Mouse (Mus musculus) neutrophil, adult 83 days (primary cell): ENCODE measurements around the gene Mcrs1. TPM values are rescaled to one million over a fixed set of nuclear protein-coding genes. Genes with fewer than 3 reads are reported as not detected.

Source experiments
- total RNA-seq, 2 experiments: library from RNA; stranded (reverse); gene quantifications; one replicate each; pipeline ENCODE4 v1.2.4; 2023

The Mcrs1 gene
- total RNA-seq: 10 to 100 TPM; 35.0 to 41.1 TPM

GRCm38 (mm10) chr15:99251626-99252380, at the start of gene Mcrs1:
TSS of gene Mcrs1 (minus strand) at chr15:99251961.

DNA sequence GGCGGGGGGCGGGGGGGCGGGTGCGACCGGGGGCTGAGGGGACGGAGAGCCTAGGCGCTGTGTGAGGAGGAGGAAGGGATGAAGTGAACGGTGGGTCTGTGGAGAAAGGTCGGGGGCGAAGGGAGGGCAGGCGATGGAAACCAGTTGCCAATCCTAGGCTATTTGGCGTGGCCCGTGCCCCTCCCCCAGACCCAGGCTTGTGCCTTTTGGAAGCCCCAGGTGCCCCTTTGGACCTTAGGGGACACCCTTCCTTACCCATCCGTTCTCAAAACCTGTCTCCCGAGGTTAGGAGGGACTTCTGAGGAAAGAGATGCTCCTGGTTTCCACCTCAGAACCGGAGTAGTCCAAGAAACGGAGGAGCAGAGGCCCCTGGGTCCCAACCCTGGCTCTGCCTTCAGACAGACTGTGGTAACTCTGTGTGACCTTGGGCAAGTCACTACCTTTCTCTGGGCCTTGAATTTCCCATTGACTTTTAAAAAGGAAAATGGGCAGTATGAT, 43.8 kb upstream of the Mcrs1 start, which contains the start of gene Fam186b:
Fam186b (minus strand) TSS at position 405 of the 498 bp plus-strand sequence.

DNA sequence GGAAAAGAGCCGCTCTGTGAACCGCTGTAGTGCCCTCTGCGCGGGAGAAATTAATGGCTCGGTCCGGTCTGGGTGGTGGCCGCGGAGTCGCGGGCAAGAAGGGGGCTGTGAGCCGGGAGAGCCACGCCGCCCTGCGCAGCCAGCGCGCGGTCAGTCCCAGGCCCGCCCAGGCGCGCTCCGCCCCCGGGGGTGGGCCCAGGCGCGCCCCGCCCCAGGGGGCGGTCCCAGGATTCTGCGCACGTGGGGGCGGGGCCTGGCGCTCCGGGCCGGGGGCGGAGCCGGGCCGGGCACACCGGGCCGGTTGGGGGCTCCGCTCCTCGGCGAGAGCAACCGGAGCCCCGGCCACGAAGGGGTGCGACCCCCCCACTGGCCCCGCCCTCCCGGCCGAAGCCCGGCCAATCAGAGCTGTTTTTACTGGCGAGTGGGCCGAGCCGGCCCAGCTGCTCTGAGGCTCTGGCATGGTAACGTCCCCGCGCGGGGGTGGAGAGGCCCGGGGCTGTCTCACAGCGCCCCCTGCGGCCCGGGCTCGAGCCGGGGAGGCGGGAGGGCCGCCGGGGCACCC, 43.1 kb upstream of the Mcrs1 start, which contains the start of gene Prpf40b:
Prpf40b (plus strand) TSS at position 275 of the 562 bp plus-strand sequence.

GRCm38 (mm10) chr15:99224208-99224911, 27.4 kb downstream of the Mcrs1 start, which contains the start of gene Kcnh3:
TSS of gene Kcnh3 (plus strand) at chr15:99224861.

Other genes with a start within 250 kb of the Mcrs1 start
- gene Tuba1c, start 222.1 kb downstream of the Mcrs1 start, total RNA-seq: 100 to 1,000 TPM; 255 TPM
- gene Prph, start 196.8 kb downstream of the Mcrs1 start, total RNA-seq: under 1 TPM in 1 of 2 experiments, not detected in 1; 0.22 TPM
- gene Troap, start 177.4 kb downstream of the Mcrs1 start, total RNA-seq: 10 to 100 TPM; 35.8 to 38.7 TPM
- gene C1ql4, start 164.1 kb downstream of the Mcrs1 start, total RNA-seq: not detected
- 1 to 10 TPM; 2.4 to 4.1 TPM for gene Dnajc22, start 158.8 kb downstream of the Mcrs1 start, total RNA-seq
- gene Spats2, start 126.0 kb downstream of the Mcrs1 start, total RNA-seq: under 1 TPM; 0.24 to 0.53 TPM
- gene Kcnh3, start 27.1 kb downstream of the Mcrs1 start, total RNA-seq: not detected
- gene Prpf40b, start 43.1 kb upstream of the Mcrs1 start, total RNA-seq: 1 to 10 TPM; 1.0 to 2.6 TPM
- gene Fam186b, start 43.9 kb upstream of the Mcrs1 start, total RNA-seq: not detected
- 10 to 100 TPM; 43.9 to 48.0 TPM for gene Fmnl3, start 118.5 kb upstream of the Mcrs1 start, total RNA-seq
- gene Tmbim6, start 140.9 kb upstream of the Mcrs1 start, total RNA-seq: 100 to 1,000 TPM; 519 to 548 TPM
- 1 to 10 TPM; 1.7 to 2.9 TPM for gene Nckap5l, start 205.8 kb upstream of the Mcrs1 start, total RNA-seq
- gene Bcdin3d, start 222.8 kb upstream of the Mcrs1 start, total RNA-seq: 1 to 10 TPM; 4.8 to 6.1 TPM